Mouse (Mus musculus): ENCODE measurements around the gene Klf4. TPM values are rescaled to one million over a fixed set of nuclear protein-coding genes. Genes with fewer than 3 reads are reported as not detected.

Klf4 gene
- polyA plus RNA-seq, 1 experiment: 3.2 TPM

DNA sequence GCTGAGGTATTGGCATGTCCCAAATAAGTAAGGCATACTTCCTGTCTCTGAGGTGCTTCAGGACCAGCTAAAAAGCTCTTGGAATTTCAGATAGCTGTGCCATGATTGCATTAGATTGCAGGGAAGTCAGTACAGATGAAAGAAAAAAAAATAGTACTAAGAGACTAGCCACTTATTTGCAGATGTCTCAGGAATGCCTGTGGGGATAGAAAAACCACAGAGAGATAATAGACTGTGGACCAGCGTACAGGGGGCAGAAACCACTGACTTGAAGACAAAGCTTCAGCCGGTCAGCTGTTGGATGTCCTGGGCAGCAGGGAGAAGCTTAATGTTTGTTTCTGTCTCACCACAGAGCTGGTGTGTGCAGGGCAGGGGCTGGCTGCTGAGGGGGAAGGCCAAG, 10.5 kb upstream of the Klf4 start:
- no peak for DNase-seq
- H3K4me1 ChIP-seq (ENCODE audit: control insufficient read depth, insufficient read depth, low read length): no peaks in the 10 kb centered on the region
- WGBS: 84% methylated on average over 2 of the region's 2 CpGs
- no peak overlapping the region for H3K27ac ChIP-seq (ENCODE audit: insufficient read depth, low read length)
- no peak overlapping the region for H3K4me3 ChIP-seq (replicated peaks; ENCODE audit: insufficient read depth, low read depth, low read length)
- no peaks in the 10 kb centered on the region for H3K27me3 ChIP-seq (ENCODE audit: control insufficient read depth, insufficient read depth, low read length)
- TF ChIP-seq CTCF (IDR thresholded peaks at IDR 0.05; ENCODE audit: borderline replicate concordance, insufficient read depth, low read depth, low read length) (no peak), POLR2A (IDR thresholded peaks at IDR 0.05; ENCODE audit: borderline replicate concordance, insufficient read depth, low read length) (no peak)

DNA sequence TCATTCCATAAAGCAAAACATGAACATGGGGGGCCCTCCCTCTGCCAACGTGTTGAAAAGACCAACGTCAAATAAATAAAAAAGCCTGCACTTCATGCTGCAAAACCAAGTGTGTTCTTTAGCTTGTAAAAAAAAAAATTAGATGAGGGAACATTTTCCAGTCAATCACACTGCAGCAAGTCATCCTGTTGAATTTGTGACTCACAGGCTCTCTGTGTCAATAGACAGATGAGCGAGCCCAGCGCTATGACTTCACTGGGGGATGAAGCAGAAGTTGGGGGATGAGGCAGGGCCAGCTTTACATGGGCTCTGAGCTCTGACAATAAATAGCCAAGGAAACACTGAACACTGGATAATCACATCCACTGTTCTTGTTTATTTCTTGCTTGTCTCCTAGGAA, 9.4 kb upstream of the Klf4 start:
- TF ChIP-seq POLR2A (IDR thresholded peaks at IDR 0.05; ENCODE audit: borderline replicate concordance, insufficient read depth, low read length): no peak
- no peak for TF ChIP-seq CTCF (IDR thresholded peaks at IDR 0.05; ENCODE audit: borderline replicate concordance, insufficient read depth, low read depth, low read length)
- no peaks in the 10 kb centered on the region for H3K4me1 ChIP-seq (ENCODE audit: control insufficient read depth, insufficient read depth, low read length)
- H3K27ac ChIP-seq (ENCODE audit: insufficient read depth, low read length): no peak overlapping the region
- no peak overlapping the region for H3K4me3 ChIP-seq (replicated peaks; ENCODE audit: insufficient read depth, low read depth, low read length)
- no peaks in the 10 kb centered on the region for H3K27me3 ChIP-seq (ENCODE audit: control insufficient read depth, insufficient read depth, low read length)
- DNase-seq: no peak
- WGBS: 52% methylated on average over 4 of the region's 4 CpGs

DNA sequence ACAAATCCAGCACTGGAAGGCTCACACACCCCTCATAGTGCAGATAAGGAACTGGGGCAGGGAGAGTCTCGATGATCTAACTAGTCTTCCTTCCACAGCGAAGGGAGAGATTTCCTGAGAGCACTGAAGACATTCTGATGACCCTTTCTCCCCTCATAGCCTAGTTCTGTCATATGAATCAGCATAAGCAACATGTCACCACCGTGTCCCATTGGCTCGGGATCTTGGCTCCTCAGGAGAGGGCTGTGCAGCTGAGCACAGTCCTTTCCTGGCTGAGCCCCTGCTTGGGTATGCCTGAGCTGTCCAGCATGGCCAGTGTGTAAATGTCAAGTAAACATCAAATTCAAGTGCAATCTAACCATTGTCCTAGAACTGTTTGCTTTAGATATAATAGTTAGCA, 9.0 kb upstream of the Klf4 start:
- TF ChIP-seq CTCF (IDR thresholded peaks at IDR 0.05; ENCODE audit: borderline replicate concordance, insufficient read depth, low read depth, low read length): no peak
- no peak for TF ChIP-seq POLR2A (IDR thresholded peaks at IDR 0.05; ENCODE audit: borderline replicate concordance, insufficient read depth, low read length)
- no peak for DNase-seq
- H3K27ac ChIP-seq (ENCODE audit: insufficient read depth, low read length): no peak overlapping the region
- 53% methylated on average over 4 of the region's 4 CpGs for WGBS
- H3K4me3 ChIP-seq (replicated peaks; ENCODE audit: insufficient read depth, low read depth, low read length): no peak overlapping the region
- no peaks in the 10 kb centered on the region for H3K4me1 ChIP-seq (ENCODE audit: control insufficient read depth, insufficient read depth, low read length)
- H3K27me3 ChIP-seq (ENCODE audit: control insufficient read depth, insufficient read depth, low read length): no peaks in the 10 kb centered on the region

DNA sequence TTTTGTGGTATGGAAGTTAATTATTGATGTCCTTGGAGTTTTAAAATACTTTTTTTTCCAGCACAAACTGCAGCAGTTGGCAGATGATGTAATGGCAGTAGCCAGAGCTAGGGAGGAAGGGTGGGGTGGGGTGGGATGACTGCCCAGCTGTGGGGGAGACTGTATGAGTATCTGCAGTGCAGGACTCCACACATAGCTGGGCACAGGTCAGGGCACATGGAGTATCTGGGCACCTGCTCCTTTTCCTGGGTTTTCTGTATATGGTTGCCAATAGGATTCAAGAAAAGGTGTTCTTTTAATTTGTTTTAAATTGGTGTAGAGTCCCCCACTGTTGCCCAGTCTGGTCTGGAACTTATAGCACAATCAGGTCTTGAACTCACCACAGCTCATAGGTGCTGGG, 2.7 kb upstream of the Klf4 start:
- Histone ChIP-seq H3K27ac (ENCODE audit: insufficient read depth, low read length) (no peak overlapping the region), H3K4me1 (ENCODE audit: control insufficient read depth, insufficient read depth, low read length) (0 out of 2 replicates have a peak, but pooled peaks cover 3% of the 10 kb centered on the region), H3K4me3 (replicated peaks; ENCODE audit: insufficient read depth, low read depth, low read length) (no peak overlapping the region), H3K27me3 (ENCODE audit: control insufficient read depth, insufficient read depth, low read length) (peaks cover 3% of the 10 kb centered on the region; the same call in 1 of the 2 replicates)
- TF ChIP-seq POLR2A (IDR thresholded peaks at IDR 0.05; ENCODE audit: borderline replicate concordance, insufficient read depth, low read length) (no peak), CTCF (IDR thresholded peaks at IDR 0.05; ENCODE audit: borderline replicate concordance, insufficient read depth, low read depth, low read length) (no peak)
- no peak for DNase-seq

DNA sequence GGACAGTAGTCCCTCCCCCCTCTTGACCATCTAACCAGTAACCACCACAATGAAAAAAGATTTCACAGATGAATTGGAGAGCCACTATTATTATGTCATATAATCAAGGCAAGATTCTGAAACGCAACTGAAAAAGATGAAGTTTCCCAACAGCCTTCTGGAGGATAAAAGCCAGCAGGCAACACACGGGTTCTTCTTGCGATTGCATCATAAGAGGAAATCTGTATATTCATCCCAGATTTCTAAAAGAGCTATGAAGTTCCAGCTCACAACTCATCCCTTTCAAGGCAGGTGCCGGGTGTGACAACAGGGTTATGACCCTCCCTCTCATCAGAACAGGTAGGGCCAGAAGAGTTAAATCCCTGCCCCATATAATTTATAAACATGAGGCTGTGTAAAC, 2.2 kb upstream of the Klf4 start:
- Histone ChIP-seq H3K4me1 (ENCODE audit: control insufficient read depth, insufficient read depth, low read length) (0 out of 2 replicates have a peak, but pooled peaks cover 3% of the 10 kb centered on the region), H3K27me3 (ENCODE audit: control insufficient read depth, insufficient read depth, low read length) (peaks cover 3% of the 10 kb centered on the region; the same call in 1 of the 2 replicates), H3K4me3 (replicated peaks; ENCODE audit: insufficient read depth, low read depth, low read length) (no peak overlapping the region), H3K27ac (ENCODE audit: insufficient read depth, low read length) (no peak overlapping the region)
- 78% methylated on average over 4 of the region's 4 CpGs for WGBS
- DNase-seq: no peak
- TF ChIP-seq POLR2A (IDR thresholded peaks at IDR 0.05; ENCODE audit: borderline replicate concordance, insufficient read depth, low read length) (no peak), CTCF (IDR thresholded peaks at IDR 0.05; ENCODE audit: borderline replicate concordance, insufficient read depth, low read depth, low read length) (no peak)

DNA sequence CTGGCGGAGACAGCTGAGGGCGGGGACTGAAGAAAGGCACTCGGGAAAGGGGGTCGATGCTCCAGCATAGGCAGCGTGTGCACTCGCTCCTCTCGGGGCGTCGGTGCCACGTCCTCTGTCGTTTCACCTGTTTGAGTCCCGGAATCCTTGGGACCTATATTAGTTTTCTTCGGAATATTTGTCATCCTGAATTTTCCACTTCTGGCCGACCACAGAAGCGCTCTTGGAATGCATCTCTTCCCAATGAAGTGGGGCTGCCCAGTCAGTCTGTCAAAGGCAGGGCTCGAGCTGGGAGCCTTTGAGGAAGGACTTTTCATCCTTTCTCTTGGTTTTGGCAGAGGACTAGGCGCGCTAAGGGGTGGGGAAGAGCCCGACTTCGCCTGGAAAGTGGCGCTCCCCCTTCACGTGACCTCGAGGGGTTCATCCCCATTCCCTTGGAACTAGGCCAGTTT, 1.6 kb upstream of the Klf4 start:
- WGBS: 9% methylated on average over 23 of the region's 23 CpGs
- no peak for TF ChIP-seq POLR2A (IDR thresholded peaks at IDR 0.05; ENCODE audit: borderline replicate concordance, insufficient read depth, low read length)
- no peak for TF ChIP-seq CTCF (IDR thresholded peaks at IDR 0.05; ENCODE audit: borderline replicate concordance, insufficient read depth, low read depth, low read length)
- H3K4me3 ChIP-seq (replicated peaks; ENCODE audit: insufficient read depth, low read depth, low read length): no peak overlapping the region
- peaks cover 3% of the 10 kb centered on the region; the same call in 1 of the 2 replicates for H3K27me3 ChIP-seq (ENCODE audit: control insufficient read depth, insufficient read depth, low read length)
- DNase-seq: no peak
- no peak overlapping the region for H3K27ac ChIP-seq (ENCODE audit: insufficient read depth, low read length)
- 0 out of 2 replicates have a peak, but pooled peaks cover 3% of the 10 kb centered on the region for H3K4me1 ChIP-seq (ENCODE audit: control insufficient read depth, insufficient read depth, low read length)

DNA sequence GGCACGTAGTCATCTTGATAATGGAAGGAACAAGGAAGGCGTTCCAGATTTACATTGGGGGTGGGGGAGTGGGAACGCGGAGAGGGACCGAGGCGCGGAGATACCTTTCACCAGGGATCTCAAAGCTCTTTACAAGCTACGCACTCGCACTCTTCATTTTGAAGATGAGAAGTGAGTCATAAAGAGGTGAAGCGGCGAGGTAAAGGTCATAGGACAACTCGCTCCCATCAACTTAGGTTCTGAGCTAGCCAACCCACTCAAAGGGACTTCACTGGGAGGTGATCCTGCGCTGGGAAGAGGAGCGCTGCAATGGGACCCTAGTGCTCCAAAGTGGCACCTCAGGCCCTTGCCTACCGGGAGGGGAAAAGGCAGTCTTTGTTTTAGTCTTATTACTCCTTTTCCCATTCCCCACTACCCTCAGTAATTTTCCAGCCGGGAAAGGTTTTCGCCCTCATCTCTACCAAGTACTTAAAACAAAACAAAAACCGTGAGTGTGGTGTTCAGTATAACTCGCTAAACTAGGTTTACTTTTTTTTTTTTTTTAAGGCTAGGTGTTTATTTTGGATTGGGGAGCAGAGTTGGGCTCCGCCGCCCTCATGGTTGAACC, 1.0 kb upstream of the Klf4 start:
- no peak for TF ChIP-seq POLR2A (IDR thresholded peaks at IDR 0.05; ENCODE audit: borderline replicate concordance, insufficient read depth, low read length)
- TF ChIP-seq CTCF (IDR thresholded peaks at IDR 0.05; ENCODE audit: borderline replicate concordance, insufficient read depth, low read depth, low read length): no peak
- Histone ChIP-seq H3K27me3 (ENCODE audit: control insufficient read depth, insufficient read depth, low read length) (peaks cover 3% of the 10 kb centered on the region; the same call in 1 of the 2 replicates), H3K4me1 (ENCODE audit: control insufficient read depth, insufficient read depth, low read length) (0 out of 2 replicates have a peak, but pooled peaks cover 3% of the 10 kb centered on the region), H3K4me3 (replicated peaks; ENCODE audit: insufficient read depth, low read depth, low read length) (peak overlapping the region; percentile 52), H3K27ac (ENCODE audit: insufficient read depth, low read length) (no peak overlapping the region)
- DNase-seq: peak in 1 of 2 experiments; percentile 14
- 1% methylated on average over 21 of the region's 21 CpGs for WGBS

DNA sequence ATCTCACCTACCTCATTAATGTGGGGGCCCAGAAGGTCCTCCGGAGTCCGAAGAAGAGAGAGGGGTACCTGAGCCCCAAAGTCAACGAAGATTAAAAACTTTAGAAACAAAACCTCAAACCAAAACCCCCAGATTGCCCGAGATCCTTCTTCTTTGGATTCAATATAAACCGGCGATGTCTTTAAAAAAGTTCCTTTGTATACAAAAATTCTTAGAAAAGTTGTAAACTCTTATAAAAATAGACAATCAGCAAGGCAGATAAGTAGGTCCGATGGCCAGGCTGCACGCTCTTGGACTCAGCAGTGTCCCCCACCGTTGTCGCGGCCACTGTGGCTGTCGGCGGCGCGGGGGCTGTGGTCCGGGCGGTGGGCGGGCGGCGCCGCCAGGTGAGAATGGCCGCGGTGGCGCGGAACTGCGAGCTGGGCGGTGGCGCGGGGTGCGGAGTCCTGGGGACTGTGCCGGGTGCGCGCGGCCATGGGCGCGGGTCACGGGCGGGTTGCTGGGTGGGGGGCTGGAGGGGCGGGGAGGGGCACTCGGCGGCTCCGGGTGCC, 335 bp downstream of the Klf4 start:
- peaks cover 3% of the 10 kb centered on the region; the same call in 1 of the 2 replicates for H3K27me3 ChIP-seq (ENCODE audit: control insufficient read depth, insufficient read depth, low read length)
- TF ChIP-seq POLR2A (IDR thresholded peaks at IDR 0.05; ENCODE audit: borderline replicate concordance, insufficient read depth, low read length): no peak
- no peak for TF ChIP-seq CTCF (IDR thresholded peaks at IDR 0.05; ENCODE audit: borderline replicate concordance, insufficient read depth, low read depth, low read length)
- 0 out of 2 replicates have a peak, but pooled peaks cover 3% of the 10 kb centered on the region for H3K4me1 ChIP-seq (ENCODE audit: control insufficient read depth, insufficient read depth, low read length)
- no peak for DNase-seq
- WGBS: under 1% methylated on average over 32 of the region's 42 CpGs
- peak overlapping the region; percentile 25 for H3K4me3 ChIP-seq (replicated peaks; ENCODE audit: insufficient read depth, low read depth, low read length)
- H3K27ac ChIP-seq (ENCODE audit: insufficient read depth, low read length): no peak overlapping the region
